Mouse (Mus musculus) liver, postnatal 0 days (tissue): ENCODE data around the gene St6gal1.

Experiments
- CTCF ChIP-seq: sonication (generic); IDR thresholded peaks from 2 replicates; pipeline ENCODE4 v1.5.1; 2016; ENCODE audit warnings: antibody characterized with exemption, low read depth
- EP300 ChIP-seq: IDR thresholded peaks from 2 replicates; pipeline ENCODE4 v1.6.1; 2016; ENCODE audit warnings: antibody characterized with exemption, low read depth, mild to moderate bottlenecking

- TF ChIP-seq CTCF (no peak), EP300 (no peak)
Observed at GRCm38 (mm10) chr16:23361434-23361970, 137.0 kb downstream of the St6gal1 start.
